26 mouse cellular contexts compared by ENCODE assay signal in the genomic region with DNA sequence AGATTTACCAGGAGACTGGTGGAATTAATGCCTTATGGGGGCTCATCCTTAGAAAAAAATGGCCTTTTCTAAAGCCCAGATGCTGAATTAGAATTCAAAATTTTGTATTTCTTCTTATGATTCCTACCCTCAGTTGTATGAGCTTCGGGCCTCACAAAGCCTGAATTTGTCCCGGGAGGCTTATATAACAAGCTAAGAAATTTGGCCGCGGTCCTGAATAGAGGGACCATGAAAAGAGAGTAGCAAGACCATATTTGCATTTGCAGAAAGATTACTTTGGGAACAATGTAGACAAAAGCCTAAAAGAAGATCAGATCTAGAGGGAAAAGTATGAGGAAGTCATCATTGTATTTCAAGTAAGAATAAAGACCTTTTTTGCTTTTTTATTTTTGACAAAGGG.
"Had no signal": no experiment of that assay in that cellular context is flagged by ENCODE, and none has a peak within 500 bp of the region (broad histone marks: within the 10 kb centered on the region; RNA-seq: fewer than 3 reads in every experiment).

No protein-coding gene starts in this region.

- H3K27ac ChIP-seq: gastrocnemius, adult 2 months; heart, embryonic 10.5 days; hindbrain, embryonic 10.5 days; hindbrain, embryonic 12.5 days; hindbrain, embryonic 14.5 days; intestine, embryonic 15.5 days; limb, embryonic 13.5 days; limb, embryonic 15.5 days; liver, embryonic 12.5 days; liver, embryonic 14.5 days had no signal

- H3K4me3 ChIP-seq: gastrocnemius, adult 2 months; heart, embryonic 10.5 days; heart, embryonic 12.5 days; hindbrain, embryonic 10.5 days; hindbrain, embryonic 12.5 days; intestine, embryonic 15.5 days; limb, embryonic 13.5 days; limb, embryonic 15.5 days; liver, embryonic 12.5 days had no signal

- H3K4me2 ChIP-seq: heart, embryonic 12.5 days; hindbrain, embryonic 12.5 days; hindbrain, embryonic 14.5 days; intestine, embryonic 15.5 days; limb, embryonic 13.5 days; limb, embryonic 15.5 days; liver, embryonic 12.5 days had no signal

- H3K27me3 ChIP-seq: heart, embryonic 12.5 days; hindbrain, embryonic 12.5 days; intestine, embryonic 15.5 days; limb, embryonic 13.5 days; limb, embryonic 15.5 days; liver, embryonic 12.5 days had no signal

- H3K36me3 ChIP-seq: heart, embryonic 10.5 days; heart, embryonic 12.5 days; hindbrain, embryonic 10.5 days; hindbrain, embryonic 12.5 days; intestine, embryonic 15.5 days; limb, embryonic 13.5 days; limb, embryonic 15.5 days; liver, embryonic 12.5 days had no signal

- H3K4me1 ChIP-seq: heart, embryonic 10.5 days; heart, embryonic 12.5 days; hindbrain, embryonic 10.5 days; hindbrain, embryonic 12.5 days; intestine, embryonic 15.5 days; limb, embryonic 13.5 days; liver, embryonic 12.5 days had no signal

- H3K9ac ChIP-seq: heart, embryonic 12.5 days; hindbrain, embryonic 12.5 days; hindbrain, embryonic 14.5 days; intestine, embryonic 15.5 days; limb, embryonic 13.5 days; limb, embryonic 15.5 days; liver, embryonic 12.5 days; liver, embryonic 14.5 days had no signal

- H3K9me3 ChIP-seq: heart, embryonic 10.5 days; heart, embryonic 12.5 days; hindbrain, embryonic 10.5 days; hindbrain, embryonic 12.5 days; intestine, embryonic 15.5 days; limb, embryonic 13.5 days; limb, embryonic 15.5 days; liver, embryonic 12.5 days had no signal

- DNase-seq: gastrocnemius, adult 2 months; gastrocnemius, postnatal 10 days; gastrocnemius, postnatal 25 days; heart, adult 18-20 months; heart, postnatal 10 days; heart, postnatal 4 days; kidney, adult 18-20 months; kidney, adult 8-10 months; kidney, postnatal 10 days; kidney, postnatal 36 days; layer of hippocampus, adult 9-11 months; layer of hippocampus, postnatal 36 days; left cerebral cortex, postnatal 4 days had no signal

- ATAC-seq: hindbrain, embryonic 16.5 days; inflammation-experienced regulatory T-cells, adult 6 months; intestine, embryonic 15.5 days; intestine, postnatal 0 days; liver, embryonic 12.5 days had no signal
